Mouse (Mus musculus) spleen, adult 18-20 months (tissue): ENCODE results near the gene Zfp687.

Experiments
- DNase-seq, 2 experiments: peaks; one replicate each; pipeline ENCODE4 v3.0.0; 2022; ENCODE audit warnings: mixed read lengths in 2 of 2

The Zfp687 gene

DNA sequence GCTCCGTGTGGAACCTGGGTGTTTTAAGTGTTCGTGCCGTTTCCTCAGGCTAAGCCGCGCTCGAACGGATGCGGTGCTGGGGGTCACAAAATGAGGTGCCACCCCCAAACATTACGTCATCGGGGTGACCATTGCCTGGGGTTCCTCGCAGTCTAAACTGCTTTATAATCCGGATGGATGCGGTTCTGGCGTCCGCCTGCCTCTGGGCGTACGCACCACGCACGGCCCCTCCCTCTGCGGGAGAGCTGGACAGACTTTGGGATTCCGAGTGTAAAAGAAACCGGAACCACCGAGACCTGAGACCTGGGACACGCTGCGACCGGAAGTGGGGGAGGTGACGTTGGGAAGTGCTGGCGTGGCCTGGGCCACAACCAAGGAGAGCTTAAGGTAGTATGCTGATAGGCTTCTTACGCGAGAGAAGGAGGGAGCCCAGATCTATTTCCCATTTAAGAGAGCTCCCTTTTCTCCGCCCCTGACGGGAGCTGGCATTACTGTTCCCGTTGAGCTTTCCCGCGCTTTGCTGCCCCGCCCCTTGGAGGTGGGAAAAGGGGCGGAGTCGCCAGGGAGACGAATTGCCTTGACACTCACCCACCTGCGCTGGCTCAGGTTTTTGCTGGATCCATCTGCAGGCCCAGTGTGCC lies 763 bp upstream of the Zfp687 start:
- peak; percentile 81 to 88 for DNase-seq

GRCm38 (mm10) chr3:95014428-95015151 lies 658 bp downstream of the Zfp687 start:
- peak; percentile 34 to 48 for DNase-seq

DNA sequence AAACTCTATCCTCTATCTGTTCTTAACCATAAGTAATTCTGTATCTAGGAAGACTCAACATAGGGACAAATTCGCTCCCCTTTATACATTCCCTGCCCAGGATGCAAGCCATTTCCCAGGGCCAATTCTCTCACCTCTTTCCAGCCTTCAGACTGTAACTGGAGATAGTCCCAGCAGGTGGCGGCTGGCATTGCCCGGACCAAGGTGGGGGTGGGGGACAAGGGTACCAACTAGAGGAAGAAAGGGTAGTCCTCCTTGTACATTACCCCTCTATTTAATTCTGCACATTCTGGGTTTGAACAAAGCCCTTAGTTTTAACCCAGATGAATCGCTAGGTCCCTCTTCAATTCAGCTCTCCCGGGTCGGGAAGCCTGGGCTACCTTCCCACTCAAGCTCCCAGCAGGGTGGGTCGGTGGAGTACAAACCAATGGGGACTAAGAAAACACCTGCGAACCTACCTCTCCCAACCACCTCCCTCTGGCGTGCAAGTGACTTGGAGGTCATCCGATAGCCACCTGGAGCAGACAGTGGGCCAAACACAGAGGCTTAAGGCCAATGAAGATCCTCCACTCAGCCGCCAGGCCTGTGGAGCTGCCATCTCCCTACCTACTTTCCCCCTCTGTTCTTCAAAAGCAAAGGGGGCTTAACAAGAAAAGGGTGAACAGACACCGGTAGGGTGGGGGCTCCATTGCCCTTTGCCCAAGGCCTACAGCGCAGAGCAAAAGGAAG lies 1.4 kb downstream of the Zfp687 start:
- no peak for DNase-seq

DNA sequence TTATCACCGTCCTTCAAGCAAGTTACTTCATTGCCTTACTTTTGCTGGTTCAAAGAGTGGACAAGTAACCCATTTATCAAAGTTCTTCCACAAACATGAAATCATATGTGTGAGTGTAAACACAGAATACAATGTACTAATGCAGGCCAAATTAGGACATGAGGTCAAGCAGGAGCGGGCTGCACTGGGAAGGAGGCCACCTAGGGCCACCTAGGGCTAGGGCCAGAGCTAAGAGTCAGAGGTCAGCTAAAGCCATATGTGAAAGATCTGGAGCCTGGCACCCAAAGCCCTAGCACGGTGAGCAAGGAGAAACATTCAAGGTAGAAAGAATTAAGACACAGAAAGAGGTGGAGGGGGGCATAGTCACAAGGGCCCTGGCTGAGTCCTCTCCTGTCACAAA lies 2.3 kb downstream of the Zfp687 start:
- no peak for DNase-seq

GRCm38 (mm10) chr3:95010396-95010795 lies 4.9 kb downstream of the Zfp687 start:
- DNase-seq, result no peak

GRCm38 (mm10) chr3:95007706-95008105 lies 7.5 kb downstream of the Zfp687 start:
- DNase-seq, result no peak

GRCm38 (mm10) chr3:95005651-95006050 lies 9.6 kb downstream of the Zfp687 start:
- DNase-seq, result no peak

DNA sequence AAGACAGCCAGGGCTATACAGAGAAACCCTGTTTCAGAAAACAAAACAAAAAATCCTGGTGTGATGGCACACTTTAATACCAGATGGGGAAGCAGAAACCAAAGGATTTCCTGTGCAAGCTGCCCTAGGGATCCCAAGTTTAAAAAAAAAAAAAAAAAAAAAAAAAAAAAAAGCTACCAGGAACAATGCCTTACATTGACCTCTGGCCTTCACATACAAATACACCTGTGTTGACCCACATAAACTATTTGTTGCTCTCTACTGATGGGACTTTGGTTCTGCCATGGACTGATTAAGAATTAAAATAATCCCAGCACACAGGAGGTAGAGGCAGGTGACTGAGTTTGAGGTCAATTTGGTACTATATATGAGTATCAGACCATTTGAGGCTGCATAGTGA lies 12.0 kb downstream of the Zfp687 start:
- DNase-seq, result no peak

GRCm38 (mm10) chr3:95002569-95002968 lies 12.7 kb downstream of the Zfp687 start:
- DNase-seq, result no peak

GRCm38 (mm10) chr3:94996946-94997345 lies 18.3 kb downstream of the Zfp687 start:
- DNase-seq, result peak; percentile 36 to 85

GRCm38 (mm10) chr3:94989159-94989761 lies 26.0 kb downstream of the Zfp687 start:
- no peak for DNase-seq

GRCm38 (mm10) chr3:94987578-94987977 lies 27.7 kb downstream of the Zfp687 start:
- no peak for DNase-seq

GRCm38 (mm10) chr3:94985513-94985912 lies 29.7 kb downstream of the Zfp687 start:
- DNase-seq, result no peak

GRCm38 (mm10) chr3:94984312-94984711 lies 30.9 kb downstream of the Zfp687 start:
- DNase-seq, result no peak

GRCm38 (mm10) chr3:94974528-94975422 lies 40.5 kb downstream of the Zfp687 start, which contains the start of gene Pi4kb:
Pi4kb (plus strand) TSS chr3:94974731.
- peak; percentile 75 to 85 for DNase-seq

DNA sequence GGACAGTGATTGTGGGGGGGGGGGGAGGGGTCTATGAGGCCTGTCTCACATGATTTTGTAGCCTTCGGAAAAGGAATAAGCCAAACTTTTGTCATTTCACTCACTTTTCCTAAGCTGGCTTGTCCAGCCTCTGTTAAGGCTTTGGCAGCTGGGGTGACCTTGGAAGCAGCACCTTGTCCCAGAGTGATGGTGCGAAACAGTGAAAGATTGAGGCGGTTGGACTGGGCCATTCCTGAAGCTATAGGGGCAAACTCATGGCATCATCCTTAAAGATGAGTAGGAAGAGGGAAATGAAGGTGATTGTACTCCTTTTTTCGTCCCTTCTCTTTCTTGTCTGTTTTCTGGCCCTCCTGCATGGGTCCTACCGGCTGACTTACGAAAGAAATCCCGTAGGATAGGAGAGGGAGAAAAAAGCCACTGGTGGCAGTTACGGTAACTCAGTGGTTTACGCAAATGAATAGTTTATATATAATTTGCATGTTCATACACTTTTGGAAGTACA lies 41.2 kb downstream of the Zfp687 start:
- DNase-seq, result no peak

DNA sequence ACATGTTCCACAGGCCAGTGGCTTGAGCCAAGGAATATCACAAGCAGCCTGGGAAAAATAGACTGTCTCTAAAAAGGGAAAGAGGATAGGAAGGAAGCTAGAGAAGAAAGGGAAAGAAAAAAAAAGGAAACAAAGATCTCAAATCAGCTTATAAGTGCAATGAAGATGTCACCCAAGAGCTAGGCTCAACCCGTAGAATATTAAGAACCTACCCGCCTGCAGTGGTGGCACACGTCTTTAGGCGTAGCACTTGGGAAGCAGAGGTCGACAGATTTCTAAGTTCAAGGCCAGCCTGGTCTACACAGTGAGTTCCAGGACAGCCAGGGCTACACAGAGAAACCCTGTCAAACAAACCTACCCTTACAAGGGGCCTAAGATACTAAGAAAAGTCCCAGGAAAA lies 41.6 kb downstream of the Zfp687 start:
- no peak for DNase-seq

DNA sequence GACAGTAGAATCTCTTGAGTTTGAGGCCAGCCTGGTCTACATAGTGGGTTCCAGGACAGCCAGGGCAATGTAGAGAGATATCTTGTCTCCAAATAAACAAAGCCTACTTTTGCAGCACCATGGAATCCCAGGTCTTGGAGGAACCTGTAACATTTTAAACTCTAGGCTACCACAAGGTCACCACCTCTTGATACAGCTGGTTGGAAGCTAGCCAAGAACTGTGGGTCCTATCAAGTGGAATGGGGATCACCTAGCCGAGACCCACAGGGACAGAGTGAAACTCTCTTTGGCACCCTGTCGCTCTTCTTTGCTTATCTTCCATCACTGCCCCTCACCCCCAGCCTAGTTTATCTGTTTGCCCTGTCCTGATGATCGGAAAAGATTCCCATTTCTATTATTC lies 42.7 kb downstream of the Zfp687 start:
- no peak for DNase-seq

- DNase-seq, result no peak
Measured at GRCm38 (mm10) chr3:94965878-94966277, 49.4 kb downstream of the Zfp687 start.

DNA sequence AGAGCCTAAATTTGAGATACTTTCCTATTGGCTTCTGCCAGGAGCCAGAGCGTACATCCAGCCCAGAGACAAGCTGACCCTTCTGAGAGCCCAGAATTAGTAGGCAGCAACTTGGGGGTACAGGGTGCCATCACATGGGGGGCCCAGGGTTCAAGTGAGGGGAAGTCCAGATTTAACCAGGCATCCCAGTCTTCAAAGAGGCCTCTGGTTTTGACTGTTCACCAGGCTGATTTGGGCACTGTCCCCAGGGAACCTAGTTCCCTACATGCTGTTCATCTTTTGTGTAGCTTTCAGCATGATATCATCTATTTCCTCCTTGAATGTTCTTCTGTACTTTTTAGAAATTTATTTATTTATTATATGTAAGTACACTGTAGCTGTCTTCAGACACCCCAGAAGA lies 50.3 kb downstream of the Zfp687 start:
- no peak for DNase-seq

DNA sequence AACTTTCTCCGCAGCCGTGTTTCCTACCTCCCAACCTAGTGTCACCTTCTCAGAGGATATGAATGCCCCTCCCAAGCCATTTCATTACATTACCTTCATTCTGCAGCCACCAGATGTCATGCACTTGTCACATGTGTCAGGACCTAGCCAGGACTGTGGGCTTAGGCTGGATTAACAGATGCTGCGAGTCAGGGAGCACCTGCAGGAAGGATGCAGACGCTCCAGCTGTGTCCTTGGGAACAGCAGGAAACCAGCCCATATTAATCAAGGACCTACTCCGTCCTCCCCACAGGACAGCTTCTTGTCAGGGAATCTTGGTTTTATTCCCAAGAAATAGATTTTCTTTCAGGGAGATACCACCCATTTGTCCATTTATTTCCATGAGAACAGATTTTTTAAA lies 54.9 kb downstream of the Zfp687 start:
- no peak for DNase-seq

- DNase-seq, result no peak
Measured at GRCm38 (mm10) chr3:94959871-94960270, 55.4 kb downstream of the Zfp687 start.
